Mouse (Mus musculus): ENCODE data around the gene Ezh2.

The Ezh2 gene

DNA sequence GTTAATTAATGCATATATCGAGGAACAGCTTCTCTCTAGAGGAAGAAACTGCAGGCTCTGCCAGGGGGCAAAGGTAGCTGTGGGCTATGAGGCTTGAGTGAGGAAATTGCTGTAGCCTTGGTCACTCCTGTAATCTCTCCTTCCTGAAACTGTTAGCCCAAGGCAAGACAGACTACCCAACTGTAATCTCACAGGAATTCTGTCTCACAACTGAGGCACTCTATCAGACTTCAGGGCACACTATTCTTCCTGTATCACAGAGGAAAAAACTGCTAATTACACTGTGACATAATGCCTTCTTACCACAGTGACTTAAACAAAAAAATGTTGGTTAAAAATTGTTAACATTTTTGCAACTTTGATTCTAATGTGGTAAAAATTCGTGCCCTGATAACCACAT, 35.9 kb downstream of the Ezh2 start:
- in situ Hi-C loops (cut with MboI, MseI) = no loop called here

DNA sequence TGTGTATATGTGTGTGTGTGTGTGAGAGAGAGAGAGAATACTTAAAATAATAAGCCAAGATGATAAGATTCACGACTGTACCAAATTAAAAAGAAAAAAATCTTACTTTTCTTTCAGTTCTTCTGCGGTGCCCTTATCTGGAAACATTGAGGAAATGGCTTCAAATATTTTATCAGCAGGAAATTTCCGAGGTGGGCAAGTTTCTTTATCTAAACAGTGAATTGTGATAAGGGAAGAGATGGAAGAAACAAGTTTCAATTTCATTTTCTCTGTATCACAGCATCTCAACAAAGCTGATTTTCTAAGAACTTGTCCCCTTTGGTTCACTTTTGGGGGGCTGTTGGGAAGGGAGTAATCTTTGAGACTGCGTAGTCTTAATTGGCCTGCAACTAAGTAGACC, 42.9 kb downstream of the Ezh2 start:
- in situ Hi-C loops (cut with MboI, MseI) = no loop called here

- in situ Hi-C loops (cut with MboI, MseI) = no loop called here
Observed at GRCm38 (mm10) chr6:47535333-47535732, 59.8 kb downstream of the Ezh2 start.

GRCm38 (mm10) chr6:47532547-47532946, 62.6 kb downstream of the Ezh2 start:
- in situ Hi-C loops (cut with MboI, MseI) = no loop called here

DNA sequence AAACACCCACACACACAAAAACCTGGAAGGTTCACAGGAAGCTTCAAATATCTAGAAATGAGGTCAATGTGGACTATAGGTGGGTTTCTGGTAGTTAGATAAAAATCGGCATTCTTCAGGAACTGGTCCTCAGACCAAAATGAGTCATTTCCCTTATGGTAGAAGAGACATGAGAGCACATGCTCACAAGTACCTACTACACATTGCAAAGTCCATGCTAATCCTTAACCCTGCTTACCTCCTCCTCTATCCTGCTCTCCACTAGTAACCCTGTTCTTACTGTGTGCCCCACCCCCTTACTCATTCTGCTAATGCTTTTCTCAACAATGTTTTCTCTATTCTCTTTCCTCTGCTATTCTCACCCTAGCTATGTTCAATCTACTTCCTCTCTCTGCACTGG, 67.5 kb downstream of the Ezh2 start:
- in situ Hi-C loops (cut with MboI, MseI) = no loop called here

DNA sequence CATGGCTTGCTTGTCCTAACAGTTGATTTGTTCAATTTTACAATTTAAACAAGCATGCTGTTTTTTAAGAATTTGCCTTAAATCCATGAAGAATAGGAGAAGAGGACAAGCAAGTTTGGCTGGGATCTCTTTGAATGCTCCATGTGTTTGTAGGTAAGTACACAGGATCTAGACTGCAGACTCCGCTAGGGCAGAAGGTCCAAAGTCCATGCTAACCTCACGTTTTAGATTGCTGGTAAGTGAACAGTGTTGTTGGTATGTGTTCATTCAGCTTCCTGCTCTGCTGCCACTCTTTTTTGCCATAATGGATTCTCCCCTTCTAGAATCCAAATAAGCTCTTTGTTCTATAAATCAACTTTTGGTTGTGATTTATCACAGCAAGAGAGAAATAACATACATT, 68.0 kb downstream of the Ezh2 start:
- in situ Hi-C loops (cut with MboI, MseI) = no loop called here

- in situ Hi-C loops (cut with MboI, MseI) = no loop called here
Observed at GRCm38 (mm10) chr6:47526446-47526845, 68.7 kb downstream of the Ezh2 start.

GRCm38 (mm10) chr6:47525041-47525440, 70.1 kb downstream of the Ezh2 start:
- in situ Hi-C loops (cut with MboI, MseI) = no loop called here

DNA sequence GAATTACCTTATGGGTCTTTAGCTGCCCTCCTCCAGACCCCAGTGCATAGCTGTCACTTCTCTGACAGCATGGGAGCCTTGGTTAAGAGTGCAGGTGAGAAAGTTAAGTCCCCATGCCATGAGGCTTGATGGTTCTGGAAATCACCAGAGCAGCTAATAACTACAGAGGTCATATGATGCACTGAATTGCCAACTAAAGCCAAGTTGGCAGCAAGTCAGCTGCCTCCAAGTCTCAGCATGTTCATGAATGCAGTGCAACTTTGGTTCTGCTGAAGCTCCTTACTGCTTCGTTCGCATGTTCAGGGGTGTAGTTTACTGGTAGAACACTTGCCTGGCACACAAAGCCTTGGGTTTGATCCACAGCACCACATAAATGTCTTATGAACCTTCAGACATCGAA, 72.7 kb downstream of the Ezh2 start:
- in situ Hi-C loops (cut with MboI, MseI) = no loop called here

GRCm38 (mm10) chr6:47520030-47520429, 75.1 kb downstream of the Ezh2 start:
- in situ Hi-C loops (cut with MboI, MseI) = no loop called here

GRCm38 (mm10) chr6:47494562-47494961, 100.6 kb downstream of the Ezh2 start:
- in situ Hi-C loops (cut with MboI, MseI) = no loop called here

GRCm38 (mm10) chr6:47482027-47482426, 113.1 kb downstream of the Ezh2 start:
- in situ Hi-C loops (cut with MboI, MseI) = loop anchor here in 1 of 2 experiments (5.0 kb wide), 1 partner anchor 80 kb away; no protein-coding TSS in a partner anchor

All from T-helper 17 cell (primary cell).